Mouse (Mus musculus): ENCODE data around the gene Gm49486.
A peak's percentile ranks its signal among the peaks of the same experiment; 100 is the strongest.

- peak; percentile 75 for TF ChIP-seq CTCF (IDR thresholded peaks at IDR 0.05; ENCODE audit: control insufficient read depth, insufficient read depth, low read length)
- TF ChIP-seq POLR2A (IDR thresholded peaks at IDR 0.05; ENCODE audit: borderline replicate concordance, control insufficient read depth, low read depth, low read length) = no peak
These were observed 51.0 kb downstream of the Gm49486 start for GRCm38 (mm10) chr15:79280209-79280608.
